Mouse (Mus musculus) heart, adult 2 months (tissue): ENCODE results near the gene Fabp7. TPM values are rescaled to one million over a fixed set of nuclear protein-coding genes. Genes with fewer than 3 reads are reported as not detected.

Experiments used
- DNase-seq, 2 experiments: peaks; one replicate each; pipeline ENCODE4 v3.0.0; 2021
- H3K27ac ChIP-seq: fragments of 200-600 bp; 2 replicates; pipeline ENCODE4 v1.8.1; 2022
- H3K27me3 ChIP-seq: fragments of 200-500 bp; 2 replicates; pipeline ENCODE4 v1.6.1; 2012; ENCODE audit warnings: mild to moderate bottlenecking, low read length, inconsistent platforms, mixed read lengths; ENCODE audit not compliant: control insufficient read depth, insufficient read depth
- H3K36me3 ChIP-seq: fragments of 200-500 bp; 2 replicates; pipeline ENCODE4 v1.6.1; 2012; ENCODE audit warnings: low read length, inconsistent platforms; ENCODE audit not compliant: control insufficient read depth, insufficient read depth
- H3K4me1 ChIP-seq: fragments of 200-500 bp; 2 replicates; pipeline ENCODE4 v1.6.1; 2011; ENCODE audit warnings: low read length; ENCODE audit not compliant: control insufficient read depth, insufficient read depth
- H3K4me3 ChIP-seq: fragments of 200-600 bp; 2 replicates; pipeline ENCODE4 v1.8.1; 2022
- H3K79me2 ChIP-seq: fragments of 200-500 bp; replicated peaks from 2 replicates; pipeline ENCODE4 v1.6.1; 2012; ENCODE audit warnings: mild to moderate bottlenecking, inconsistent platforms, low read length, moderate library complexity, mixed read lengths; ENCODE audit not compliant: control insufficient read depth, insufficient read depth
- H3K9ac ChIP-seq: fragments of 200-500 bp; 2 replicates; pipeline ENCODE4 v1.6.1; 2012; ENCODE audit warnings: low read depth, mild to moderate bottlenecking, control low read depth, inconsistent platforms, low read length, mixed read lengths
- CTCF ChIP-seq: fragments of 200-600 bp; IDR thresholded peaks from 2 replicates; pipeline ENCODE4 v1.8.1; 2022; ENCODE audit warnings: antibody characterized with exemption, mild to moderate bottlenecking, moderate library complexity
- EP300 ChIP-seq: fragments of 200-500 bp; IDR thresholded peaks from 2 replicates; pipeline ENCODE4 v1.6.1; 2011; ENCODE audit warnings: low read depth, low read length, control low read depth; ENCODE audit not compliant: insufficient read depth
- POLR2A ChIP-seq: fragments of 200-500 bp; IDR thresholded peaks from 2 replicates; pipeline ENCODE4 v1.6.1; 2011; ENCODE audit warnings: mild to moderate bottlenecking, low read depth, low read length, control low read depth; ENCODE audit not compliant: insufficient read depth
- WGBS: fragments of 180-500 bp; shearing (Covaris S2); methylation state at CpG from one replicate; pipeline ENCODE4 v1.1.7; 2018; 5-methylcytosine and 5-hydroxymethylcytosine counted together
- intact Hi-C: fragments of 180-260 bp; cut with DNase I; formaldehyde crosslinking; loops from one replicate; pipeline ENCODE4 v1.15.1; 2025
- polyA plus RNA-seq: library from polyadenylated mRNA; depleted of rRNA; stranded (reverse); fragments of >200 nt; gene quantifications from 2 replicates; pipeline ENCODE4 v1.2.3, GENCODE M21; 2012
- total RNA-seq, 2 experiments: library from RNA; stranded (reverse); gene quantifications; 2 replicates each; pipeline ENCODE4 v1.2.3; 2021

Gene Fabp7
- total and polyA plus RNA-seq, 3 experiments, result 0.59 to 0.74 (median 0.73) TPM

DNA sequence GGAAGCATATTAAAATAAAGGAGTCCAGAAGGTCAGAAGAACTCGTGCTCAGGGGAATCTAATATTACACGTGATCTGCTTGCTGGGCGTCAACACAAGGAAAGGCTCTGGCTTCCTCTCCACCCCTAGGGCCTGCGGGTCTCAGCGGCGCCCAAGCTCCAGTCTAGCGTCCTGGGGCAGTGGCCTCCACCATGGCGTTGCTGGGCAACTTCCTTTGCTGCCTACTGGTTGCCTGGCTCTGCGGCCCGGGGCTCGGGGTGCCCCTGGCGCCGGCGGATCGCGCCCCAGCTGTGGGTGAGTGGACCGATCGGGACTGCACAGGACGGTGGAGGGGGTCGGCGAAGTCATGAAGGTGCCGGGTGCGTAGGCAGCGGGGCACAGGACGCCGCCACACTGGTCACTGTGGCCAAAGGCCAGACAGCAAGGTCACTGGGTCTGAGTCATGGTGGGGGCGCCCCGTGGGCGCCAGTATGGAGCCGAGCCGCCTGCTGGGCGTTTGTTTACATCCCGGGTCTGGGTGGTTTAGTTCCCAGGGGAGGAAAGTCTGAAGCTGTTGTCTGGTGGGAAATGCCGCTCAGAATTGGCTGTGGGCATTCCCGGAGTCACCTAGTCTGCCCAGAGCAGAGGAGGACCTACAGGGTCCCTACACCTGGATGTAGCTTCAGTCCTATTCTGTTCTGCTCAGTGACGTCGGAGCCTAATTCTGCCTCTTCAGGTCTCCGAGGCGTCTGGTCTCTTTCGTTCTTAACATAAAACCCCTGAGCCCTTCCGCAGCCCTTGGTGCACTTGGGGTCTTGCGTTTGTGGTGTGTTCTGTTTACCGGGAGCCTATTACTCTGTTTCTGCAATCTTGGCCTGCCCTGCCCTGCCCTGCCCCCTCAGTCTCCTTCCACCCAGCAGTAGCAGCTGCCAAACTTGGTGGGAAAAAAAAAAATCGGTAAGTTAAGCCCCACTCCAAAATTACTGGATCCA lies 10.1 kb downstream of the Fabp7 start:
- Histone ChIP-seq H3K4me3 (peak overlapping the region; percentile 91), H3K27ac (peak overlapping the region; percentile 96), H3K36me3 (peaks cover 3% of the 10 kb centered on the region; the same call in 1 of the 2 replicates), H3K4me1 (peaks cover 4% of the 10 kb centered on the region), H3K79me2 (no peaks in the 10 kb centered on the region), H3K27me3 (no peaks in the 10 kb centered on the region), H3K9ac (peak overlapping the region; percentile 87)
- under 1% methylated on average over 44 of the region's 44 CpGs for WGBS
- DNase-seq, result peak; percentile 81 to 83
- intact Hi-C loops, result loop anchor here (1.0 to 10.0 kb wide), 3 partner anchors 51 to 332 kb away; partner anchors contain the start of gene Hsf2
- TF ChIP-seq CTCF, result peak; percentile 43
- TF ChIP-seq EP300, result no peak
- TF ChIP-seq POLR2A, result 0 out of 2 replicates have a peak, but pooled peaks have one; percentile 20

DNA sequence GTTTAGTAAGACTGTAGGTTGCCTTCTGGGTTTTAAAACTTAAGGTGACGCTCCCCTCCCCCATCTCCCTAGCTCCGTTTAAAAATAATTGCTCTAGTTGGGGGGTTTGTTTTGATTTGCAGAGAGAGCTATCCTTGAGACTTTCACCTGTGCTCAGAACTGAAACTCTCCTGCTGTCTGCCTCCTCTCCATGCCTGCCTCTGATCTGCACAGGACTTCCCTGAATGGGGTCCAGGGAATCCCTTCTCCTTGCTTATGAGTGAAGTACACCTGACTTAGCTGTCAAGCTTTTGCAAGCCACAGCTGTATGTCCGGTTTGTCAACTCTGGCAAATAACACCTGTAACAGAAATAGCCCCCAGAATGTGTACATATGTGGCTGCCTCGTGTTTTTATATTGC lies 10.9 kb downstream of the Fabp7 start:
- Histone ChIP-seq H3K27me3 (no peaks in the 10 kb centered on the region), H3K9ac (peak overlapping the region; percentile 87; the same call in 1 of the 2 replicates), H3K36me3 (peaks cover 3% of the 10 kb centered on the region; the same call in 1 of the 2 replicates), H3K79me2 (no peaks in the 10 kb centered on the region), H3K4me3 (peak overlapping the region; percentile 91), H3K27ac (peak overlapping the region; percentile 96), H3K4me1 (peaks cover 4% of the 10 kb centered on the region)
- no peak for TF ChIP-seq POLR2A
- TF ChIP-seq CTCF, result no peak
- no peak for TF ChIP-seq EP300
- WGBS, result 20% methylated on average over 4 of the region's 4 CpGs
- DNase-seq, result peak in 1 of 2 experiments; percentile 25
- intact Hi-C loops, result loop anchor here (1.0 to 10.0 kb wide), 3 partner anchors 52 to 333 kb away; partner anchors contain the start of gene Hsf2

DNA sequence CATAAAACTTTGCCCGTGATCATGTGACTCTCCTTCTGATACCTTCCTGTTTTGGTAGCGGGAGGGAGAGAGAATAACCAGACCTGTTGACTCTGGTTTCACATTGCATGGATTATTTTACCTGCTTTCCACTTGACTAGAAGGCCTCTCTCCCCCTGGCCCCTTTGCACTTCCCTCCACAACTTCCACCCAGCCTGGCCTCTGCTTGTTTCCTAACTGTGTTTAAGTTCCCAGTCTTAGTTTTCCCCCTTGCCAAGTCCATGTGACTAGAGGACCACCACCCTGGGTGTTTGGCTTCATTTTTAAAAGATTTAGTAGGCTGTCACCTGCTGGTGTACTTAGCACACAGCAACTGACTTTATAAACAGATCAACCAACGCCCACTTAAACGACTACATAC lies 11.4 kb downstream of the Fabp7 start:
- peak; percentile 26 to 41 for DNase-seq

DNA sequence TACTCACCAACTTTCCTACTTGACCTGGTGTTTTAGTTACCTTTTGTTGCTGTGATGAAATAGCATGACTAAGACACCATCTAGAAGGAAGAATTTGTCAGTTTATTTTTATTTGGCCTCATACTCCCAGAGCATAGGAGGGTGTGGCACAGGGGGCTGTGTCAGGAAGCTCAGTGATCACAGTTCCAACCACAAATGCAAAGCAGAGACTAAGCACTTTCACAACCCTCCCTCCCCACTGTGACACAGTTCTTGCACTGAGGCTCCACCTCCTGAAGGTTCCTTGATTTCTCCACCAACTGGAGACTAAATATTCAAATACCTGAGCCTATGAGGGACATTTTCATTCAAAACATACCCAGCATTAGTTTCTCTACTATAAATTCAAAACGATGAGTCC lies 14.8 kb downstream of the Fabp7 start:
- no peak overlapping the region for H3K4me3 ChIP-seq
- WGBS, result 85% methylated on average over 1 of the region's 1 CpGs
- H3K36me3 ChIP-seq, result peaks cover 5% of the 10 kb centered on the region
- H3K9ac ChIP-seq, result no peak overlapping the region
- TF ChIP-seq POLR2A (no peak), CTCF (no peak), EP300 (no peak)
- H3K4me1 ChIP-seq, result peaks cover 3% of the 10 kb centered on the region
- intact Hi-C loops, result loop anchor here (5.0 to 10.0 kb wide), 2 partner anchors 315 to 337 kb away; partner anchors contain the start of gene Hsf2
- no peaks in the 10 kb centered on the region for H3K27me3 ChIP-seq
- no peaks in the 10 kb centered on the region for H3K79me2 ChIP-seq
- H3K27ac ChIP-seq, result no peak overlapping the region
- no peak for DNase-seq

More for the DNA sequence above, 11.4 kb downstream of the Fabp7 start:
- Histone ChIP-seq H3K4me3 (peak overlapping the region; percentile 91), H3K4me1 (peaks cover 4% of the 10 kb centered on the region), H3K27me3 (no peaks in the 10 kb centered on the region), H3K9ac (peak overlapping the region; percentile 53; the same call in 1 of the 2 replicates), H3K27ac (peak overlapping the region; percentile 96), H3K79me2 (no peaks in the 10 kb centered on the region), H3K36me3 (peaks cover 3% of the 10 kb centered on the region)
- WGBS, result 25% methylated on average over 4 of the region's 4 CpGs
- TF ChIP-seq POLR2A (no peak), EP300 (no peak), CTCF (peak; percentile 79)
- intact Hi-C loops, result loop anchor here (5.0 to 10.0 kb wide), 2 partner anchors 311 to 334 kb away; partner anchors contain the start of gene Hsf2

DNA sequence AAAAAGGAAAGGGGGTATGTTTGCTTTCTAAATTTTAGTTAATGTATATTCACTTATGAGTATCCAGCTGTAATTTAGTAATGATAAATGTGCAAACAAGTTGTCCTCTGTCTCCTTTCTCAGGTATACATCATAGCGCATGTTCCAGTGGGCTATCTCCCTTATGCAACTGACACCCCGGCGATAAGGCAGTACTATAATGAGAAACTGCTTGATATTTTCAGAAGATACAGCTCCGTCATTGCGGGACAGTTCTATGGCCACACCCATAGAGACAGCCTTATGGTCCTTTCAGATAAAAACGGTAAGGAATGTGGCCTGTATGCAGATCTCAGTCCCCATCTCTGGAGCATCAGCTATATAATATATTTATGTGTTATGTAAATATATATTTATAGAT lies 23.1 kb downstream of the Fabp7 start:
- WGBS, result 89% methylated on average over 6 of the region's 6 CpGs

More for the DNA sequence above, 23.1 kb downstream of the Fabp7 start:
- Histone ChIP-seq H3K4me1 (no peaks in the 10 kb centered on the region), H3K4me3 (no peak overlapping the region), H3K27me3 (no peaks in the 10 kb centered on the region), H3K36me3 (peaks cover 4% of the 10 kb centered on the region; the same call in 1 of the 2 replicates), H3K9ac (no peak overlapping the region), H3K79me2 (no peaks in the 10 kb centered on the region), H3K27ac (no peak overlapping the region)
- no peak for TF ChIP-seq CTCF
- TF ChIP-seq POLR2A, result no peak
- no peak for TF ChIP-seq EP300
- intact Hi-C loops, result no loop called here
- DNase-seq, result no peak
